Mouse (Mus musculus) MEL (cell line): ENCODE results near the gene Col11a2.

Experiments
- CTCF ChIP-seq, 3 experiments: IDR thresholded peaks in 2 of 3; conservative IDR thresholded peaks in 1 of 3; 2 replicates each; pipeline ENCODE4 v1.5.1; 2011 to 2012; ENCODE audit warnings: low read length in 3 of 3, low read depth in 2 of 3, mild to moderate bottlenecking in 2 of 3, improper control_type of control experiment in 1 of 3, inconsistent platforms in 1 of 3, mixed read lengths in 1 of 3, moderate library complexity in 1 of 3; ENCODE audit not compliant: control insufficient read depth in 1 of 3, insufficient read depth in 1 of 3, poor library complexity in 1 of 3, severe bottlenecking in 1 of 3
- MYC ChIP-seq: IDR thresholded peaks from 2 replicates; pipeline ENCODE4 v1.6.1; 2011; ENCODE audit warnings: low read depth, mild to moderate bottlenecking, low read length, improper control_type of control experiment, moderate library complexity
- SIN3A ChIP-seq: IDR thresholded peaks from 2 replicates; pipeline ENCODE4 v1.6.1; 2012; ENCODE audit warnings: low read length, improper control_type of control experiment, inconsistent platforms
- TBP ChIP-seq: IDR thresholded peaks from 2 replicates; pipeline ENCODE4 v1.8.0; 2011; ENCODE audit warnings: low read depth, low read length, improper control_type of control experiment
- TCF12 ChIP-seq: IDR thresholded peaks from 2 replicates; pipeline ENCODE4 v1.6.1; 2014; ENCODE audit warnings: low read depth, mild to moderate bottlenecking, inconsistent platforms, low read length, improper control_type of control experiment, moderate library complexity
- ZC3H11A ChIP-seq: IDR thresholded peaks from 2 replicates; pipeline ENCODE4 v1.6.1; 2012; ENCODE audit warnings: low read depth, mild to moderate bottlenecking, inconsistent platforms, low read length, improper control_type of control experiment

- TF ChIP-seq TBP (no peak), CTCF (IDR thresholded peaks at IDR 0.05 in 2 of 3, conservative IDR thresholded peaks at IDR 0.05 in 1 of 3; ENCODE audit: control insufficient read depth in 1 of 3, insufficient read depth in 1 of 3, low read depth in 2 of 3, low read length in 3 of 3, poor library complexity in 1 of 3, severe bottlenecking in 1 of 3) (no peak), TCF12 (no peak), ZC3H11A (no peak), MYC (no peak), SIN3A (no peak)
Measured at GRCm38 (mm10) chr17:34025756-34026151, 13.5 kb upstream of the Col11a2 start.
